Mouse (Mus musculus) right cerebral cortex, postnatal 14 days (tissue): Measurements from ENCODE around the gene Pde3a.

Experiments
- DNase-seq: peaks from one replicate; pipeline ENCODE4 v3.0.0; 2022

The Pde3a gene

DNA sequence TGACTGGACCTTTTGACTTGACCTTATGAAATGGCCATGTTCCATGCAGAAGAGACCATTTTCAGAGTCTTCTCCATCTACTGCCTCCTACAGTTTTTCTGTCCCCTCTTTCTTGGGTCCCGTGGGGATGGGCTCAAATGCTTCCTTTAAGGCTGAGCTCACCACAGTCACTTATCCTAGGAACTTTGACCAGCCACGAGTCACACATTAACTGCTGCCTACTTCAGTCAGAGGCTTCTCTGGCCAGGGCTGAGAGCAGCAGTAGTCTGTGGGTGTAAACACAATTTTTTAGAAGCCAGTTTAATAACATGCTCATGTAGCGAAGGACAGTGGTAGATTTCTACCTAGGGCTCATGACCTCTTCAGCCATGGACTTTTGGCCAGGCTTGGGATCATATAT is 79.0 kb downstream of the Pde3a start:
- DNase-seq, result no peak

DNA sequence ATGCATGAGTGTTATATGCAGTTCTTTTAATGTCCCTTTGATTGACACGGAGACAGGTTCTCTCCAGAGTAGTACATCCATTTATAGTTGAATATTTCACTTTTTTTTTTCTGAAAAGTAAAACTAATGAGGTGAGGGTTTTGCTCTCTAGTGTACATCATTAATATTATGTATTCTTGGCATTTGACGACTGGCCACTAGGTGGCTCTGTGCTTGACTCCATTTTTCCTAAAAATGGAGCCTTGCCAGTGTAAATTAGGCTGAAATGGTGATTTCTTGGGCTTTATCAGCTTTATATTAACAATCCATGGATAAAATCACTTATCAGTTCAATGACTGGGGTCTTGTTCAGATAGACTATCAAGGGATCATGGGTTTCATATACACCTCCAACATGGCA is 82.4 kb downstream of the Pde3a start:
- no peak for DNase-seq

DNA sequence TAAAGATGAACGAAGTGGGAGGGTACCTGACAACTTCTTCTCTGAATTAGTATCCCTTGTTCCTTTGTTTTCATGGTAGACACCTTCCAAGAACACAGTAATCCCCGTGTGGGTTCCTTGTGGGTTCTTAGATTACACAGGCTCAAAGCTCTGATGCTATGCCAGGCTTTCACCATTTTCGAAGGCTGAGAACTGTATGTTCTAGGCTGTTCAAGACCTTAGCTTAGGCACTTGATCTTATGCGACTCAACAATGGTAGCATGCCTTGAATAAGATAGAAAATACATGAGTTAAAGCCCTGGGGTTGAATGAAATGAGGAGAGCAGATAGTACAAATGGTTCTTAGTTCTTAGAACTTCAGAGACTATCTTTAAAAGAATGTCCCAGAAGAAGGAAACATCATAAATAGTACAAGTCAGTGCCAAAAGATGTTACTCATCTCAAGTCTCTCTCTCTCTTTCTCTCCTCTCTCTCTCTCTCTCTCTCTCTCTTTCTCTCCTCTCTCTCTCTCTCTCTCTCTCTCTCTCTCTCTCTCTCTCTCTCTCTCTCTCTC is 83.6 kb downstream of the Pde3a start:
- DNase-seq, result no peak

DNA sequence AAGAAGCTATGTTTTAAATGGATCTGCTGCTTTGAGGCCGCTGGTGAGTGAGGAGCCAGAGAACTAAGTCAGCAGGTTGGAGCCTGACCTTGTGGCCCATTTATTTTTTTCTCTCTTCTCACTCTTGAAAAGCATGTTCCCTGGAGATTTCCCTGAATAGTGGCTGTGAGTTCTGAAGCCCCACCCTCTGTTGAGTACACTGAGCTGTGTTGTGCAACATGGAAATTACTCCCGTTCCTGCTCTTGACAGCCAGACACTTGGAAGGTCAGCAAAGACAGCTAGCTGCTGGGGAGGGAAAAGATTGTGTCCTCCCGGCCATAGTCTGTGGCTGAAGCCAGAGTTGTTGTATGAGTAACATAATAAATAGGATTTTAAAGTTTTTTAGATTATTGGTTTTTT is 84.2 kb downstream of the Pde3a start:
- no peak for DNase-seq

DNA sequence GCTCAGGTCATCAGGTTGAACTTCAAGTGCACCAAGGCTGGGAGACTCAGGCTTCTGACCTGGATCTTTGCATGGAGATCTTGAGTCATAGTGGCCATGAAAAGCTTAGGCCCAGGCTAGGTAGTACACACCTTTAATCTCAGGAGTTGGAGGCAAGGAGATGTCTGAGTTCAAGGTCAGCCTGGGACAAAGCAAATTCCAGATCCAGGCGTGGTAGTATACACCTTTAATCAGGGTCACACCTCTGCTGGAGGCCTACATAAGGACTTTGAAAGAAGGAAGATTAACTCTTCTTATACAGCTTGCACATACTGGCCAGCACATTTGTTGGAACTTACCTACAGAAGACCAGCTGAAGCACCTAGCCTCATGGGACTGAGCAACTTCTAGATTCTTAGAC is 86.8 kb downstream of the Pde3a start:
- DNase-seq, result no peak

DNA sequence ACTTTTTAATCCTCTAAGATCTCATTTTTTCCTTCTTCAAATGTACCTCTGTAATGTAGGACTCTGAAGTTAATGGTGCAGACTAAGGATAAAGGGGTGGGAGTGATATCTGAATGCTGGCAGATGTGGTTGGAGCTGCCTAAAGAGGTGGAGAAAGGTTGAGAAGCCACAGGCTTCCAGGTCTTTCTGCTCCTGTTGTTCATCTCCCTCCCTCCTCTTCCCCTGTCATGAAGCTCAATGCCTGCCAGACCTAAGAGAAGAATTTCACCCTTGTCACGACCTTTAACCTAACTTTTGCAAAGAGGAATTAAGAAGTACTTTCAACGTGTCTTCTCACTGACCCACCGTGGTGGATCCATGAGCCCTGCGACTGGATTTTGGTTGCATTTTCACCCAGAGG is 87.4 kb downstream of the Pde3a start:
- no peak for DNase-seq

DNA sequence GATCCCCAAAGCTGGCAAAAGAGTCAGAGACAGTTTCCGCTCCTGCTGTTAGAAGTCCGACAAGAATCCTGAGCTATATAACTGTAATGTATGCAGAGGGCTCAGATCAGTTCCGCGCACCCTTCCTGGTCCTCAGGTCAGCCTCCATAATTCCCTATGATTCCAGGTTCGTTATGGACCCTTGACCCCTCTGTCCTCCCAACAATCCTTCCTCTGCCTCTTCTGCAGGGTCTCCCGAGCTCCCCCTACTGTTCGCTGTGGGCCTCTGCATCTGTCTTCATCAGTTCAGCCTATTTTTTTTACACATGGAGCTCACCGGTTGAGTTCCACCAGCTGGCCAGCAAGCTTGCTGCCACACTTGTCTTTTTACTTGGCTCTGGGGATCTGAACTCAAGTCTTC is 88.6 kb downstream of the Pde3a start:
- no peak for DNase-seq

DNA sequence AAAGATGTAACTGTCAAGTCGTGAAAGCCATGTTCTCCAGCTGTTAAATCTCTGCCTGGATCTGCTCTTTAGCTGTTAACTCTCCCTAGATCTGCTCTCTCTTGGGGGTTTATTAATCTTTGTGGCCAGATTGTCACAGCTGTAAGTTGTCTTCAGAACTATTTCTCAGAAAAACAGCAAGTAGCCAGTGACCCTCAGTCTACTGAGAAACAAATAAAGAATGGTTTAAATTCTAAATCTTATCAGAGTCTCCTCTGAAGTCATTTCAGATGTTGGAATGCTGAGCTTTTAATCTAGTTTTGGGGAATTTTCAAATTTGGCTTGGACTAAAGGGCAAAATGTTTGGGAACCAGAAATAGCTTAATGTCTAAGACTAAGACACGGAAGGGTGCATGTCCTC is 92.3 kb downstream of the Pde3a start:
- DNase-seq, result no peak

DNA sequence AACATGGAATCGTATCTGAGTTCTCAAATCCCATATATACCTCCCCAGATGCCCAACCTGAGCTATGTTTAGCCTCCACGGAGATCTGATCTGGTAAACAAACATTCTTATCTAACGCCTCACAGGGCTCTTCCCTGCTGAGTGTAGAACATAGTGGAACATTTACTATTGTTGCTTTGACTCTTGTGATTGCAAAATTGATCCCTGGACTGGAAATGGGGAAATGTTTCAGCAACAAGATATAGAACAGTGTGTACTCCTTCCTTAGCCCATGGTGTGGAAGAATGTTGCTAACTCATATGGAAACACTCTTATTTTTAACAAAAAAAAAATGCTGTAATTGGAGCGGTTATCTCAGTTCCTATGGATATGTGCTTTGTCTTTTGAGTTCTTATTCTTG is 98.8 kb downstream of the Pde3a start:
- DNase-seq, result no peak

DNA sequence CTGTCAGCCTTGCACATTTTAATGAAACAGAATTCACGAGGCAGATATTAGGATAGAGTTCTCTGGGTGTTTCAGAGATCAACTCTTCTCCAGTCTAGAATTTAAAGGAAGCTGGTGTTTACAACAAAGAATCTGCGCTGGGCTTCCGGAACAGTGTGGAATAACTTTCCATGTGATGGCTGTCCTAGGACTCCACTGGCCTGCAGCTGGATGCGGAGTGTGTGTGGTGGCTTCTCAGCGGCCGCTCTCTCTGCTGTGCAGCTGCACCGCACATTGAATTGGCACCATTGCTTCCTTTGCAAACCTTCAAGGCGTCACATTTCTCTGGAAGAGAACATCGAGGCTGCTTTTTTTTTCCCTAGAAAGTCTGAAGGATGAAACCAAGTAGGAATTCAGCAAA is 99.5 kb downstream of the Pde3a start:
- DNase-seq, result no peak

DNA sequence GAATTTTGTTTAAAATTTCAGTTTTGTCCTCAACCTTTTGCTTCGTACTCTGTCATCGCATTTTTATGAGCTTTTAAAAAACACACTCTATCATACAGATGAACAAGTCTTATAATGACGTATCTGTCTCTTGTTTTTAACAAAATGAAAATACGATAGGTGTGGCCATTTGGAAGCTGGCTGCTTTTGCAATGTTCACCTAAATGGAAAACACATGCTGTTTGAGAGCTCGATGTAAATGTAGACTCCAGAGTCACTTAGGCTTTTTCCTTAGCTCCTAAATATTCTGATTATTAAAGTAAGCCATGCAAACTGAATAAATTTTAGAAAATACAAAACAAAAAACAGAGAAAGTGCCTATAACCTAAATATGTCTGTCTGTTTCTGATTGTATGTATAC is 101.2 kb downstream of the Pde3a start:
- no peak for DNase-seq

DNA sequence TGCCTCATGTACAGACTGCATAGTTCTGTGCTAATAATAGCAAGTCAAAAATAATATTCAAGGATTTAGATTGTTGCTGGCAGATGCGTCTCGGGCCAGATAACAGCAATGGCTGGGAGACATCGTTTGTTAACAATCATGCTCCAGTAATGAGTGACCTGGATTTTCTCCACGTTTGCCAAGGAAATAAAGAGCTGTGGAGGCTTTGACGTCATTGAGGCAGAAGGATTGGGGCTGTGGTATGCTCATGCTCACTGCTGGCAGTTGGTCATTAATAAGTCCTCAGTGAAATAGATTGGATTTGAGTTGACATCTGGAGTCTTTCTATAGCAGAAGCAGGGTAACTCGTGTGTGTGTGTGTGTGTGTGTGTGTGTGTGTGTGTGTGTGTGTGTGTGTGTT is 103.2 kb downstream of the Pde3a start:
- no peak for DNase-seq

DNA sequence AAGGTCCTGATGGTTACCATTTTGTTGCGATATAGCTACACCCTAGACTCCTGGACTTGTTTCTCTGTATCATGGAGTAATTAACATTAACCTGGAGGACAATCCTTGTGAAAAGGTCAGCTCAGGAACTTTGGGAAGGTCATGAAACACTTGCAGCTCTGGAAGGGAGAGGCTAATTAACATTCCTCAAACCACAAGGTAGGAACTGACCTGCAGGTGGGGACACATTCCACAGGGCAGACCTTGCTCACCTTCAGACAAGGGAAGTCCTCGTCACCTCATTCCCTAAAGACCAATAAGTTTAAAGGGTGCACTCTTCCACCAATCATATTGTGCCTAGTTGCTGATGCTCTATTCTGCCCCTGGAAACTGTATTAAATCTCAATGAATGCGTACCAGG is 114.6 kb downstream of the Pde3a start:
- no peak for DNase-seq

DNA sequence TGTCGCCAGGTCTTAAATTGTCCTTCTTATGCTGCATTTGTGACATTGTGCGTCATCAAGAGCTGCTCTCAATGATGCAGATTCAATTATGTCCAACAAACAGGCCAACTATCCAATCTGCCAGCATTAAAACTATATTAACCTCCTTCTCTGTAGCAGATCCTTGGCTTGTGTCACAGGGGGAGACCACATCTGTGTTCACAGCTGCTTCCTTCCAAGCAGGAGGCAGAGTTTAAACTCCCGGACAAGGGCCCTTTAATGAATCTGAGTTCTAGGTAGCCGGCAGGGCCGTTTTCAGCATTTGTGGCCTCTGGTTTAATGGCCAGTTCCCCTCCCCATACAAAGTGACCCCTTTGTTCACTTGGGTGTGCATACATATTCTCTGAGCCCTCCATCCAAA is 118.0 kb downstream of the Pde3a start:
- DNase-seq, result no peak

DNA sequence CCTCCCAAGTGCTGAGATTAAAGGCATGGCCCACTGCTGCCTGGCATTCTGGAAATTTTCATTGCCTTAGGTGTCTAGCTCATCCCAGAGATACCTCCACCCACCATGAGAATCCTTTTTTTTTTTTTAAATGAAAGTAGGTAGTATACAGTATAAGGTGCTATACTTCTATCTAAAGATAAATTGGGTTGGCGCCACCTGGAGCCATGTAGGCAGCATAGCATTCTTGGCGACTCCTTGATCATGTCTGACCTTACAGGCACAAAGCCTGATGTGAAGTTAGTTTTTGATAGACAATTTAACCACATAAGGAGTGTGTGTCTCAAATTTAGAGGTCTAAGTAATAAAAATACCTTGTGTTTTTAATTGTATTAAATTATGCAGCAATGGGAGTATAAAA is 123.6 kb downstream of the Pde3a start:
- DNase-seq, result peak; percentile 15

DNA sequence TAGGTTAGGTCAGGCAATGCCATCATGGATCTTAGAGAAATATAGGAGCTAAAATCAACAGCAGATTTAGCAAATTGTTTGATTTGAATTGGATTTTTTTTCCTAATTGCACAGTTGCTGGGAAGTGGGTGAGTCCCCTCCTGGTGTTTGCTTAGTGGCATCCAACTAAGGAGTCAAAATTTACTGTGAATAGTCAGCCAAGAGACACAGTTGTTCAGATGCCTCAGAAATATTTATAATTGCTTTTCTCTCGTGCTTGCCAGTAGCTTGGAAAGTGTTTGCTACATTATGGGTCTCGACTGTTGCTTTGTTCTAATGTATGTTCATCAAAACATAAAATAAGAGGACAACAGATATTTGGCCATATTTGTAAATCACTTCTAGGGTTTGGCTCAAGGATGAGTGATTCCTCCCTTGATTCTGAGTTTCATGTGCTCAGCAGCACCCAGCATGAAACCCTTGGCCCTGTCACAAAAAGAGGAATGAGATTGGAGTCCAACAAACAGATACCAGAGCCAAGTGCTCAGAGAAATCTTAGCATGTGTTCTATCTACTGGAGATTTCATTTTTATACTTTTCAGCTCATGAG is 125.5 kb downstream of the Pde3a start:
- DNase-seq, result no peak

DNA sequence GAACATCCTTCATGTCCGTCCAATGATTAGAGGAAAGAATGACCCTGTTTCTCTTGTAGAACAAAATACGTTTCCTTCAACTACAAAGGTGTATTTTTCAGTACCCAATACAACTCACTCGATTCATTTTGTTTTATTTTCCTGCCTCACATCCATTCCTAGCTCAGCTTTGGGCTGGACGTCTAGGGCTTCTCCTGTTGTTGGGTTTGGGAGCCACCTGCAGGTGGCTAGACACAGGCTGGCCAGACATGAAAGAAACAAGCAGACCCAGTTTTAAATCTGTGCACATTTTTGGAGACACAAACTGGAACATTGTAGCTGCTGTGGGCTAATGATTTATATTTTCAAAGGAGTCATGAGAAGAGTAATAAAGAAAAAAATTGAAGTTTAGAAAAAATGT is 126.1 kb downstream of the Pde3a start:
- no peak for DNase-seq

DNA sequence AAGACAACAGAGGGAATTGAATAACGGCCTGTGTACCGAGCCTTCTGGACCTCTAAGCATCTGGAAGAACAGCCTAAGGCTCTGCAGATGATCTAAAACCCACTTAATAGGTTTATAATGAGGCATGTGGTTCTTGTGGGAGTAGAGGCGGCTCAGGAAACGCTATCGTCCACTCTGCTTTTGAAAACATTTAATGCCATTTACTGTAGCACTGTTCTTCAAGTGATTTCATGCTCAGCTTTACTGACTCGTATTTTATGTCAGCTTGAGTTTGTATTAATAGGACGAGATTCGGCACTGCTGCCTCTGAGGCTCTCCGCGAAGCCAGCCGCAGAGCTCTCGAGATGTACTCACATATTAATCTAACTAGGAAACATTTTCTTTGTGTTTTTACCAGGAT is 131.9 kb downstream of the Pde3a start:
- DNase-seq, result no peak

DNA sequence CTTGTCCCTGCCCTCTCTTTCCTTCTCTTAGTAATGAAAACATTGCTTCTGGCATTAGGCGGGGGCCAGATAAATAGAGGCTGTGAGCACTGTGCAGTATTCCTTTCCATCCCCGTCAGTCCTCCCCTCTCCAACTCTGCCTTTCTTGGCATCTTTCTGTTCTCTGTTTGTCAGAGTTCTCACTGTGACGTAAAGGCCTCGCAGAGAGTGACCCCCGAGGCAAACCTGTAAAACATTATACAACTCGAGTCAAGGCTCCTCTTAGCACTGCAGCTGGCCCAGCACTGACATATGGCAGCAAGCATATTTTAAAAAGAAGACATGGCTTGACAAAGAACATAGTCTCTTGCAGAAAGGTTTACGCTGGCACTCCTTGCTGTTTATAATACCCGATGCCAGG is 132.4 kb downstream of the Pde3a start:
- no peak for DNase-seq

DNA sequence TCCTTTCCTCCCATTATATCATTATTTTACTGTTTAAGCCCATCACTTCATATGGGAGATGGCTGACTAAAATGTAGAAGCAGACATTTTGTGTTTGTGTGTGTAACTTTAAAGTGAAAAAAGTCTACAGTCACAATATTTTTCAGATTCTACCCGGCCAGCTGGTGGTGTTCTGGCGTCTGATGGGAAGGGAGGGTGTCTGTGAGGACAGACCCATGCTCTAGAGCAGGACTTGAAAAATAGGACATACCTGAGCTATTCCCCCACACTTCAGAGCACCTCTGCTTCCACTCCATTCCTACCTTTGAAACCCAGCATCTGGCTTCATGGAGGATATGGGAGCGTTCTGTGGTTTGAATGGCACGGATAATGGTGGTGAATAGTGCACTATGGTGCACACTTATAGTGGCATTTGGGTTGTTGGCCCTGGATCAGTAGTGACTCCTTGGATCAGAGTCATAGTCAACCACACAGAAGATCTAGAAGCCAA is 132.9 kb downstream of the Pde3a start:
- no peak for DNase-seq

DNA sequence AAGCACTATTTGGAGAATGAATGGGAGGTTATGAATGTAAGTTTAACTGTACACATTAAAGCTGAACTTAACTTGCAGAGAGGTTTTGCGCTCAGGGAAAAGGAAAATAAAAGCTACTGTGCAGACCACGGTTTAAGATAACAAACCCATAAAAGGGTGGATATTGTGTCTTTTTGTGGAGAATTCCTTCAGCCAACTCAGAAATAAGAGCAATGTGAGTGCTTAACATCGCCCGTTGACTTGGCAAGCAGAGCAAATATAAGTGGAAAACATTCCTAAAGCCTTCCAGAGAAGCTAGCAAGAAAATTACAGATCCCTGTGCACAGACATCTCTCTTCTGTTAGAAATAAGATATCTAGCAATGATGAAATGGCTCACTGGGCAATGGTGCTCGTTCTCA is 139.0 kb downstream of the Pde3a start:
- no peak for DNase-seq

DNA sequence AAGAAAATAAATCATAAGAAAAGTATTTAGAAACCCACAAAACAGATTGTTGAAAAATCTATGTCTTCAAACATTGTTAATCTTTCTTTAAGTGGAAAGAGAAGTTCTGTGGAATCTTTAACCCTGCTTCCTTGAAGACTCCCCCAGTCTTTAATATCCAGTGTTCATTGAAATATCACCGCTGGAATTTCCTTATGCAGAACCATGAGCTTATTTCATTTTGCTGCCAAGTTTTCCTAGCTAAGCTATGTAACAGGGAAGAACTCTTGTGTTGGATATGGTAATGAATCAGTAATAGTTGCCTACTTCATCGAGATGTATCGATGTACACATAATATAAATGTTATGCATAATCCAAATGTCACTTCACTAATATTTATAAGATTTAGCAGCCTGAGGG is 146.9 kb downstream of the Pde3a start:
- no peak for DNase-seq

DNA sequence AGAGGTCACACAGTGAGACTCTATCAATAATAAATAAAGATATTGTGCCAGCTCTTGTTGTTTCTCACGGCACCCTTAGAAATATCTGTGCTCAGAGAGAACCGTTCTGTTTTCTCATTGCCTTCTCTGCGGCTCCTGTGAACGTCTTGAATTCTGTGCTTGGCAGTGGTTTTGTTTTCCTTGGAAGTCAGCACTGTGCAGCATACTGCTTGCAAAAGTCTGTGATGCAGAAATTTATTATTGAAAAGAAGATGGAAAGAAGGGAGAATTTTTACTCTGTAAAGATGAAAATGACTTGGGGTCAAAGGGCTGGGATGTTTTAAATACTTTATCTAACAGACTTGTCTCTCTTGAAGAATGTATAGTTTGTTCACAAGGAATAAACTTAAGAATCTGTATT is 150.3 kb downstream of the Pde3a start:
- no peak for DNase-seq

DNA sequence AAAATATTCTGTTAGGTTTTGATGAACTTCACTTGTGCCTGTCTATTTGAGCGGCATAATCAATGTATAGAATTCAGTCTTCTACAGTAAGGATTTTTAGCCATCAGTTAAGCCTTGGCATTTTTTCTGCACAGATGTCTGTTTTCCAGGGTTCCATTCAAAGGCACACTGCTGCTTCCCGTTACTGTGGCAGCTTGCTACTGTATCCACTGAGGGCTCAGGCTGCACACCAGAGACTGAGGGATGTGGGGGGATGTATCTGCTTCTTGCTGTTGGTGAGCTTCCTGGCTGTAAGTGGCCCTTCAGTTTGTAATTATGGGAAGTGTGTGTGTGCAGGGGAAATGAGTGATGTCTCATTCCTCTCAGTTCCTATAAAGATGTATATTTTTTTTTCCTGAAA is 154.9 kb downstream of the Pde3a start:
- no peak for DNase-seq

DNA sequence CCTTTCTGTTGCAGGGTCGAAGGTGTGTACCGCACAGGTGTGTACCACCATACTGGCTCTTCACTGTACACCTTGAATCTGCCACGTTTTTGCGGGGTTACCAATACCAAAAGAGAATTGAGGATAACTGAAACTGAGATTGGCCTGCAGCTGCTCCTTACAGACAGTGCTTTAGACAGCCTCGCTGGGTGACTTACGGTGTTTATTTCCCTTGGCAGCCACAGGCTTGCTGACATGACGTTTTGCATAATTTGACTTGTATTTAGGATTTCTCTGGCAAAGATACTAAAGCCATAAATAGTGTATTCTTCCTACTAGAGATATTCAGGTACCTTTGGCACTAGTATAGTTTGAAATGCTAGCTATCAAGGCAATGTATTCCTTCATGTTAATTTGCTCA is 155.6 kb downstream of the Pde3a start:
- DNase-seq, result no peak

DNA sequence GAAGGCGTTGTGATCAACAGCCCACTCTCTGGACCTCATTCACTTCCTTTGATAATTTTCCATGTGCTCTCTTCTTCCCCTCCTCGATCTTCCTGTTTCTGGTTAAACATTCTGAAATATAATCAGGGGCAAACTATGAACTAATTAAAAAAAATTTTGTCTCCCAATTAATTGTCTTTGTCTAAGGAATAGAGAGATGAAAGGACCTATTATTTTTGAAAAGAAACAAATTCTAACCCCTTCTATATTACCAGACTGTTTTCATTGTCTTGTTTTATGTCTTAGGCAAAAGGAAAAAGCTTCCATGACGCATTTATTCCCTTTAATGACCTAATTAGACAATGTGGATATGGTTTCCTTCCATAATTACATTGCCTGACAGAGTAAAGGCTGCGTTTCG is 156.4 kb downstream of the Pde3a start:
- DNase-seq, result no peak
